Mouse (Mus musculus) bone marrow, adult 2 months (tissue): ENCODE data around the gene Gtf2h3.

ENCODE experiments used
- CTCF ChIP-seq: fragments of 200-500 bp; IDR thresholded peaks from 2 replicates; pipeline ENCODE4 v1.5.1; 2011; ENCODE audit warnings: low read length, control low read depth; ENCODE audit not compliant: control insufficient read depth, insufficient read depth
- POLR2A ChIP-seq: fragments of 200-500 bp; IDR thresholded peaks from 2 replicates; pipeline ENCODE4 v1.6.1; 2011; ENCODE audit warnings: low read depth, mild to moderate bottlenecking, control low read depth, low read length, borderline replicate concordance; ENCODE audit not compliant: control insufficient read depth

DNA sequence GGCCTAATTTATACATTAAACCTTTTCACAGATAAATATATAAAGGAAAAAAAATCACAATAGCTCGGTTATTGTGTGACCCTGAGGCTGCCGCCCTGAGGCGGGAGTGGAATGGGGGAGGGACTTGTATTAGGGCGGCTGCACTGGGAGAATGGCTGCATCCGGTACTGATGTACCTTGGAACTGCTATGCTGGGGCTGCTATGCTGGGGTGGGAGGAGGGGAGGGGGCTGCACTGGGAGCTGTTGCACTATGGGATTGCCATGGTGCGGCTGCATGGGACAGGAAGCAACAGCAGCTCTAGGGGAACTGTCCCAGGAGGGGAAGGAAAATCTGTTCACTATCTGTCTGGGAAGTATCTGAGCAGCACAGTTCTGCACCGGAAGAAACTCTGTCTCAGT, 46.5 kb upstream of the Gtf2h3 start:
- TF ChIP-seq POLR2A, result no peak
- no peak for TF ChIP-seq CTCF
